Mouse (Mus musculus): Measurements from ENCODE around the gene Rag2. TPM values are rescaled to one million over a fixed set of nuclear protein-coding genes. Genes with fewer than 3 reads are reported as not detected.
A peak's percentile ranks its signal among the peaks of the same experiment; 100 is the strongest.

Rag2 gene
- polyA plus RNA-seq, 1 experiment, result 55.7 TPM

GRCm38 (mm10) chr2:101592023-101592841, 32.3 kb upstream of the Rag2 start:
- H3K36me3 ChIP-seq (ENCODE audit: control insufficient read depth, insufficient read depth, low read length), result no peaks in the 10 kb centered on the region
- 75% methylated on average over 10 of the region's 10 CpGs for WGBS
- H3K27ac ChIP-seq (ENCODE audit: control insufficient read depth, insufficient read depth, low read length), result no peak overlapping the region
- H3K27me3 ChIP-seq (ENCODE audit: control insufficient read depth, insufficient read depth, low read length), result no peaks in the 10 kb centered on the region
- DNase-seq, result peak; percentile 16
- no peak for TF ChIP-seq POLR2A (IDR thresholded peaks at IDR 0.05; ENCODE audit: control insufficient read depth, extremely low read depth, insufficient read depth, low read length, poor library complexity)
- TF ChIP-seq CTCF (IDR thresholded peaks at IDR 0.05; ENCODE audit: borderline replicate concordance, control insufficient read depth, extremely low read depth, insufficient read depth, low read length, poor library complexity), result no peak
- H3K4me3 ChIP-seq (ENCODE audit: control insufficient read depth, insufficient read depth, low read length), result no peak overlapping the region
- peaks cover 33% of the 10 kb centered on the region for H3K4me1 ChIP-seq (replicated peaks; ENCODE audit: control insufficient read depth, insufficient read depth, low read length)

GRCm38 (mm10) chr2:101592886-101593285, 31.6 kb upstream of the Rag2 start:
- no peak overlapping the region for H3K4me3 ChIP-seq (ENCODE audit: control insufficient read depth, insufficient read depth, low read length)
- H3K27me3 ChIP-seq (ENCODE audit: control insufficient read depth, insufficient read depth, low read length), result no peaks in the 10 kb centered on the region
- WGBS, result 94% methylated on average over 8 of the region's 8 CpGs
- H3K4me1 ChIP-seq (replicated peaks; ENCODE audit: control insufficient read depth, insufficient read depth, low read length), result peaks cover 32% of the 10 kb centered on the region
- TF ChIP-seq POLR2A (IDR thresholded peaks at IDR 0.05; ENCODE audit: control insufficient read depth, extremely low read depth, insufficient read depth, low read length, poor library complexity), result no peak
- no peak for TF ChIP-seq CTCF (IDR thresholded peaks at IDR 0.05; ENCODE audit: borderline replicate concordance, control insufficient read depth, extremely low read depth, insufficient read depth, low read length, poor library complexity)
- H3K36me3 ChIP-seq (ENCODE audit: control insufficient read depth, insufficient read depth, low read length), result no peaks in the 10 kb centered on the region
- H3K27ac ChIP-seq (ENCODE audit: control insufficient read depth, insufficient read depth, low read length), result peak overlapping the region; percentile 90; the same call in 1 of the 2 replicates
- no peak for DNase-seq

GRCm38 (mm10) chr2:101594681-101595080, 29.8 kb upstream of the Rag2 start:
- H3K27ac ChIP-seq (ENCODE audit: control insufficient read depth, insufficient read depth, low read length), result peak overlapping the region; percentile 31; the same call in 1 of the 2 replicates
- WGBS, result 55% methylated on average over 5 of the region's 5 CpGs

GRCm38 (mm10) chr2:101597186-101597585, 27.3 kb upstream of the Rag2 start:
- H3K27me3 ChIP-seq (ENCODE audit: control insufficient read depth, insufficient read depth, low read length), result no peaks in the 10 kb centered on the region
- H3K4me1 ChIP-seq (replicated peaks; ENCODE audit: control insufficient read depth, insufficient read depth, low read length), result peaks cover 38% of the 10 kb centered on the region

More at GRCm38 (mm10) chr2:101594681-101595080, 29.8 kb upstream of the Rag2 start:
- Histone ChIP-seq H3K27me3 (ENCODE audit: control insufficient read depth, insufficient read depth, low read length) (no peaks in the 10 kb centered on the region), H3K4me1 (replicated peaks; ENCODE audit: control insufficient read depth, insufficient read depth, low read length) (peaks cover 34% of the 10 kb centered on the region), H3K36me3 (ENCODE audit: control insufficient read depth, insufficient read depth, low read length) (no peaks in the 10 kb centered on the region), H3K4me3 (ENCODE audit: control insufficient read depth, insufficient read depth, low read length) (no peak overlapping the region)
- TF ChIP-seq CTCF (IDR thresholded peaks at IDR 0.05; ENCODE audit: borderline replicate concordance, control insufficient read depth, extremely low read depth, insufficient read depth, low read length, poor library complexity), result no peak
- no peak for TF ChIP-seq POLR2A (IDR thresholded peaks at IDR 0.05; ENCODE audit: control insufficient read depth, extremely low read depth, insufficient read depth, low read length, poor library complexity)
- peak; percentile 6 for DNase-seq

GRCm38 (mm10) chr2:101598190-101599181, 26.0 kb upstream of the Rag2 start:
- 45% methylated on average over 13 of the region's 13 CpGs for WGBS
- Histone ChIP-seq H3K36me3 (ENCODE audit: control insufficient read depth, insufficient read depth, low read length) (no peaks in the 10 kb centered on the region), H3K27me3 (ENCODE audit: control insufficient read depth, insufficient read depth, low read length) (no peaks in the 10 kb centered on the region), H3K27ac (ENCODE audit: control insufficient read depth, insufficient read depth, low read length) (peak overlapping the region; percentile 48; the same call in 1 of the 2 replicates), H3K4me1 (replicated peaks; ENCODE audit: control insufficient read depth, insufficient read depth, low read length) (peaks cover 26% of the 10 kb centered on the region), H3K4me3 (ENCODE audit: control insufficient read depth, insufficient read depth, low read length) (no peak overlapping the region)
- peak; percentile 4 for DNase-seq
- TF ChIP-seq CTCF (IDR thresholded peaks at IDR 0.05; ENCODE audit: borderline replicate concordance, control insufficient read depth, extremely low read depth, insufficient read depth, low read length, poor library complexity), result no peak
- no peak for TF ChIP-seq POLR2A (IDR thresholded peaks at IDR 0.05; ENCODE audit: control insufficient read depth, extremely low read depth, insufficient read depth, low read length, poor library complexity)

More at GRCm38 (mm10) chr2:101597186-101597585, 27.3 kb upstream of the Rag2 start:
- TF ChIP-seq POLR2A (IDR thresholded peaks at IDR 0.05; ENCODE audit: control insufficient read depth, extremely low read depth, insufficient read depth, low read length, poor library complexity) (no peak), CTCF (IDR thresholded peaks at IDR 0.05; ENCODE audit: borderline replicate concordance, control insufficient read depth, extremely low read depth, insufficient read depth, low read length, poor library complexity) (no peak)
- no peaks in the 10 kb centered on the region for H3K36me3 ChIP-seq (ENCODE audit: control insufficient read depth, insufficient read depth, low read length)
- no peak overlapping the region for H3K27ac ChIP-seq (ENCODE audit: control insufficient read depth, insufficient read depth, low read length)
- H3K4me3 ChIP-seq (ENCODE audit: control insufficient read depth, insufficient read depth, low read length), result no peak overlapping the region
- peak; percentile 52 for DNase-seq

- H3K27ac ChIP-seq (ENCODE audit: control insufficient read depth, insufficient read depth, low read length), result peak overlapping the region; percentile 89
- WGBS, result 6% methylated on average over 8 of the region's 8 CpGs
- no peaks in the 10 kb centered on the region for H3K27me3 ChIP-seq (ENCODE audit: control insufficient read depth, insufficient read depth, low read length)
- H3K4me3 ChIP-seq (ENCODE audit: control insufficient read depth, insufficient read depth, low read length), result peak overlapping the region; percentile 24
- DNase-seq, result peak; percentile 44
- TF ChIP-seq POLR2A (IDR thresholded peaks at IDR 0.05; ENCODE audit: control insufficient read depth, extremely low read depth, insufficient read depth, low read length, poor library complexity) (no peak), CTCF (IDR thresholded peaks at IDR 0.05; ENCODE audit: borderline replicate concordance, control insufficient read depth, extremely low read depth, insufficient read depth, low read length, poor library complexity) (no peak)
- H3K36me3 ChIP-seq (ENCODE audit: control insufficient read depth, insufficient read depth, low read length), result no peaks in the 10 kb centered on the region
- H3K4me1 ChIP-seq (replicated peaks; ENCODE audit: control insufficient read depth, insufficient read depth, low read length), result peaks cover 18% of the 10 kb centered on the region
Observed at GRCm38 (mm10) chr2:101600703-101601102, 23.8 kb upstream of the Rag2 start.
